26 mouse cellular contexts compared by ENCODE assay signal in the genomic region with DNA sequence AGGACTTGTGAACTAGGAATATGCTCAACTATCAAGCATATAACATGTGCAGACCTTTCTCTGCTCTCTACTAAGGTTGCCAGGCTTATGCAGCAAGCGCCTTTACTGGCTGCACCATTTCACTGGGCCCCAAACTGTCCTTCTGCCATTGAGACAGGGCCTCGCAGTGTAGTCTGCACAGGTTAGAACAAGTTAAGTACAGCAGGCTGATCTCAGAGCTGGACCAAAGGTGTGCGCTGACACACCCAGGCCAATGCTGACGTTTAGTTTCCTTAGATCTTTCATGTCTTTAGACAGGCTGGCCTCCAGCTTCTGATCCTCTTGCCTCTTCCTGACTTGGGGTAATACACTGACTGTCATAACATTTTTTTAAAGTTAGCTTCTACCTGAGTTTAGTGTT.
"Had no signal": no experiment of that assay in that cellular context is flagged by ENCODE, and none has a peak within 500 bp of the region (broad histone marks: within the 10 kb centered on the region; RNA-seq: fewer than 3 reads in every experiment).

No protein-coding gene starts in this region.

- H3K9me3 ChIP-seq: kidney, embryonic 15.5 days; limb, embryonic 12.5 days; limb, embryonic 15.5 days; midbrain, embryonic 13.5 days; neural tube, embryonic 13.5 days; stomach, embryonic 15.5 days had no signal

- DNase-seq: kidney, adult 11 months; kidney, adult 8-10 months; kidney, postnatal 10 days; kidney, postnatal 36 days; layer of hippocampus, postnatal 36 days; left cerebral cortex, postnatal 4 days; liver, postnatal 0 days; lung, embryonic 14.5 days; retina, postnatal 1 day; right cerebral cortex, postnatal 25 days; spleen, adult 18-20 months; thymus, adult 2 months; thymus, postnatal 14 days; thymus, postnatal 4 days had no signal

- H3K4me1 ChIP-seq: kidney, embryonic 15.5 days; limb, embryonic 12.5 days; limb, embryonic 15.5 days; midbrain, embryonic 13.5 days; neural tube, embryonic 13.5 days; stomach, embryonic 15.5 days had no signal

- H3K4me3 ChIP-seq: kidney, embryonic 15.5 days; left cerebral cortex, adult 2 months; limb, embryonic 12.5 days; limb, embryonic 15.5 days; midbrain, embryonic 13.5 days; myocyte; neural tube, embryonic 13.5 days; stomach, embryonic 15.5 days had no signal

- H3K27ac ChIP-seq: kidney, embryonic 15.5 days; left cerebral cortex, adult 2 months; limb, embryonic 12.5 days; limb, embryonic 15.5 days; liver, embryonic 14.5 days; macrophage; midbrain, embryonic 13.5 days; neural tube, embryonic 13.5 days; stomach, embryonic 15.5 days had no signal

- H3K4me2 ChIP-seq: kidney, embryonic 15.5 days; limb, embryonic 12.5 days; limb, embryonic 15.5 days; liver, embryonic 11.5 days; lung, embryonic 14.5 days; midbrain, embryonic 13.5 days; neural tube, embryonic 13.5 days; stomach, embryonic 15.5 days had no signal

- H3K9ac ChIP-seq: kidney, embryonic 15.5 days; limb, embryonic 12.5 days; limb, embryonic 15.5 days; liver, embryonic 14.5 days; liver, postnatal 0 days; lung, embryonic 14.5 days; midbrain, embryonic 13.5 days; neural tube, embryonic 13.5 days; stomach, embryonic 15.5 days had no signal

- H3K27me3 ChIP-seq: kidney, embryonic 15.5 days; limb, embryonic 12.5 days; limb, embryonic 15.5 days; midbrain, embryonic 13.5 days; neural tube, embryonic 13.5 days; stomach, embryonic 15.5 days had no signal

- ATAC-seq: liver, postnatal 0 days; midbrain, embryonic 13.5 days; midbrain, embryonic 16.5 days had no signal
